Mouse (Mus musculus) CH12.LX (cell line): ENCODE measurements at regions not wholly inside any gene's neighbourhood (a gene's known extent, or its start where the extent isn't known, plus 50 kb on each side); places are given as distances from the start of the nearest gene placed in this dataset.

Experiments used
- CHD2 ChIP-seq: IDR thresholded peaks from 2 replicates; pipeline ENCODE4 v1.6.1; 2011; ENCODE audit warnings: low read length, improper control_type of control experiment
- CTCF ChIP-seq, 2 experiments: IDR thresholded peaks in 1 of 2; conservative IDR thresholded peaks in 1 of 2; 2 replicates each; pipeline ENCODE4 v1.5.1; 2011 to 2012; ENCODE audit warnings: low read depth in 2 of 2, low read length in 2 of 2, improper control_type of control experiment in 1 of 2, inconsistent platforms in 1 of 2, mild to moderate bottlenecking in 1 of 2, moderate library complexity in 1 of 2
- MXI1 ChIP-seq: IDR thresholded peaks from 2 replicates; pipeline ENCODE4 v1.6.1; 2011; ENCODE audit warnings: mild to moderate bottlenecking, low read depth, low read length, improper control_type of control experiment
- MYC ChIP-seq: IDR thresholded peaks from 2 replicates; pipeline ENCODE4 v1.6.1; 2011; ENCODE audit warnings: low read depth, mild to moderate bottlenecking, improper control_type of control experiment, low read length
- RCOR1 ChIP-seq: conservative IDR thresholded peaks from 2 replicates; pipeline ENCODE4 v1.6.1; 2012; ENCODE audit warnings: low read depth, mild to moderate bottlenecking, inconsistent platforms, low read length, improper control_type of control experiment
- SMC3 ChIP-seq: IDR thresholded peaks from 2 replicates; pipeline ENCODE4 v1.6.1; 2011; ENCODE audit warnings: low read depth, low read length, improper control_type of control experiment
- USF1 ChIP-seq: IDR thresholded peaks from 2 replicates; pipeline ENCODE4 v1.6.1; 2014; ENCODE audit warnings: low read depth, mild to moderate bottlenecking, inconsistent platforms, low read length, improper control_type of control experiment
- ZMIZ1 ChIP-seq: IDR thresholded peaks from 2 replicates; pipeline ENCODE4 v1.6.1; 2012; ENCODE audit warnings: low read depth, mild to moderate bottlenecking, inconsistent platforms, low read length, improper control_type of control experiment

- TF ChIP-seq USF1 = no peak
- no peak for TF ChIP-seq CTCF (conservative IDR thresholded peaks at IDR 0.05 in 1 of 2, IDR thresholded peaks at IDR 0.05 in 1 of 2; ENCODE audit: low read depth in 2 of 2, low read length in 2 of 2)
- no peak for TF ChIP-seq CHD2
- no peak for TF ChIP-seq MYC
- no peak for TF ChIP-seq MXI1
- TF ChIP-seq RCOR1 = no peak
- no peak for TF ChIP-seq ZMIZ1
- no peak for TF ChIP-seq SMC3
These were observed 291.5 kb upstream of the Tbl1x start for GRCm38 (mm10) chrX:77219355-77219754.
